Mouse (Mus musculus): ENCODE measurements around the gene Git1.

Git1 gene

GRCm38 (mm10) chr11:77483043-77483442, 10.3 kb upstream of the Git1 start:
- no peak for DNase-seq (ENCODE audit: low read depth, low spot score)

- no peak for DNase-seq (ENCODE audit: low read depth, low spot score)
These were observed 9.7 kb upstream of the Git1 start for GRCm38 (mm10) chr11:77483510-77484255.

GRCm38 (mm10) chr11:77485229-77485628, 8.1 kb upstream of the Git1 start:
- no peak for DNase-seq (ENCODE audit: low read depth, low spot score)

GRCm38 (mm10) chr11:77486798-77487197, 6.6 kb upstream of the Git1 start:
- no peak for DNase-seq (ENCODE audit: low read depth, low spot score)

- DNase-seq (ENCODE audit: low read depth, low spot score): no peak
These were observed 4.4 kb upstream of the Git1 start for GRCm38 (mm10) chr11:77488771-77489581.

- no peak for DNase-seq (ENCODE audit: low read depth, low spot score)
These were observed 3.6 kb upstream of the Git1 start, which contains the start of gene Ankrd13b for GRCm38 (mm10) chr11:77489591-77490235. Gene Ankrd13b, minus strand, starts transcription at chr11:77489678.

- DNase-seq (ENCODE audit: low read depth, low spot score): no peak
These were observed 2.9 kb upstream of the Git1 start for GRCm38 (mm10) chr11:77490451-77490850.

- peak; percentile 75 for DNase-seq (ENCODE audit: low read depth, low spot score)
These were observed 2.2 kb upstream of the Git1 start for GRCm38 (mm10) chr11:77491123-77491501.

GRCm38 (mm10) chr11:77491502-77492291, 1.7 kb upstream of the Git1 start:
- no peak for DNase-seq (ENCODE audit: low read depth, low spot score)

GRCm38 (mm10) chr11:77492311-77492871, 971 bp upstream of the Git1 start:
- no peak for DNase-seq (ENCODE audit: low read depth, low spot score)

GRCm38 (mm10) chr11:77492911-77493332, 440 bp upstream of the Git1 start:
- DNase-seq (ENCODE audit: low read depth, low spot score): peak; percentile 91

GRCm38 (mm10) chr11:77494344-77494676, 948 bp downstream of the Git1 start:
- no peak for DNase-seq (ENCODE audit: low read depth, low spot score)

- no peak for DNase-seq (ENCODE audit: low read depth, low spot score)
These were observed 1.4 kb downstream of the Git1 start for GRCm38 (mm10) chr11:77494782-77495181.

- no peak for DNase-seq (ENCODE audit: low read depth, low spot score)
These were observed 2.1 kb downstream of the Git1 start for GRCm38 (mm10) chr11:77495507-77495906.

- DNase-seq (ENCODE audit: low read depth, low spot score): no peak
These were observed 4.0 kb downstream of the Git1 start for GRCm38 (mm10) chr11:77497341-77497756.

GRCm38 (mm10) chr11:77497851-77498250, 4.5 kb downstream of the Git1 start:
- no peak for DNase-seq (ENCODE audit: low read depth, low spot score)

- DNase-seq (ENCODE audit: low read depth, low spot score): no peak
These were observed 5.1 kb downstream of the Git1 start for GRCm38 (mm10) chr11:77498261-77499139.

- no peak for DNase-seq (ENCODE audit: low read depth, low spot score)
These were observed 6.0 kb downstream of the Git1 start for GRCm38 (mm10) chr11:77499354-77499753.

GRCm38 (mm10) chr11:77500361-77501325, 7.3 kb downstream of the Git1 start:
- DNase-seq (ENCODE audit: low read depth, low spot score): no peak
